Mouse (Mus musculus) forebrain, postnatal 0 days (tissue): ENCODE measurements at regions not wholly inside any gene's neighbourhood (a gene's known extent, or its start where the extent isn't known, plus 50 kb on each side); places are given as distances from the start of the nearest gene placed in this dataset.

Experiments used
- ATAC-seq: fragments of 200-750 bp; cut with Nextera tagmentation; 2 replicates; pipeline ENCODE4 v1.8.0; 2017; ENCODE audit warnings: mild to moderate bottlenecking, moderate library complexity
- DNase-seq: peaks from one replicate; pipeline ENCODE4 v3.0.0-alpha.2; 2015
- H3K27ac ChIP-seq: fragments of 300-500 bp; sonication (generic); 2 replicates; pipeline ENCODE4 v1.5.1; 2014; ENCODE audit warnings: low read depth, mild to moderate bottlenecking, antibody characterized with exemption, low read length, moderate library complexity, mixed read lengths
- H3K27me3 ChIP-seq: fragments of 300-500 bp; sonication (generic); 2 replicates; pipeline ENCODE4 v1.6.1; 2014; ENCODE audit warnings: mild to moderate bottlenecking, low read length, mixed read lengths; ENCODE audit not compliant: insufficient read depth
- H3K36me3 ChIP-seq: fragments of 300-500 bp; sonication (generic); 2 replicates; pipeline ENCODE4 v1.6.1; 2014; ENCODE audit warnings: mild to moderate bottlenecking, moderate library complexity; ENCODE audit not compliant: insufficient read depth
- H3K4me1 ChIP-seq: fragments of 300-500 bp; sonication (generic); 2 replicates; pipeline ENCODE4 v1.6.1; 2014; ENCODE audit warnings: antibody characterized with exemption; ENCODE audit not compliant: insufficient read depth
- H3K4me2 ChIP-seq: fragments of 300-500 bp; sonication (generic); 2 replicates; pipeline ENCODE4 v1.6.1; 2014; ENCODE audit warnings: low read depth, mild to moderate bottlenecking, moderate library complexity
- H3K4me3 ChIP-seq: fragments of 300-500 bp; sonication (generic); 2 replicates; pipeline ENCODE4 v1.5.1; 2014; ENCODE audit warnings: low read depth, low read length, mixed read lengths
- H3K9ac ChIP-seq: fragments of 300-500 bp; sonication (generic); 2 replicates; pipeline ENCODE4 v1.6.1; 2014; ENCODE audit warnings: mild to moderate bottlenecking
- H3K9me3 ChIP-seq: fragments of 300-500 bp; sonication (generic); 2 replicates; pipeline ENCODE4 v1.6.1; 2016; ENCODE audit warnings: low read length
- CTCF ChIP-seq: sonication (generic); IDR thresholded peaks from 2 replicates; pipeline ENCODE4 v1.5.1; 2016; ENCODE audit warnings: antibody characterized with exemption, control low read depth, low read depth
- WGBS: fragments of 180-500 bp; shearing (Covaris S2); extraction: QIAGEN DNeasy Blood & Tissue Kit; methylation state at CpG from one replicate; pipeline ENCODE4 v1.1.7; 2014; 5-methylcytosine and 5-hydroxymethylcytosine counted together

GRCm38 (mm10) chr1:23187446-23188206 lies 85.6 kb upstream of the 4933415F23Rik start:
- H3K4me3 ChIP-seq = no peak overlapping the region
- no peak for TF ChIP-seq CTCF
- H3K4me2 ChIP-seq = no peak overlapping the region
- no peak overlapping the region for H3K27ac ChIP-seq
- 81% methylated on average over 6 of the region's 6 CpGs for WGBS
- H3K27me3 ChIP-seq = no peaks in the 10 kb centered on the region
- no peaks in the 10 kb centered on the region for H3K9me3 ChIP-seq
- no peak overlapping the region for H3K9ac ChIP-seq
- H3K4me1 ChIP-seq = no peaks in the 10 kb centered on the region
- no peak for DNase-seq
- no peaks in the 10 kb centered on the region for H3K36me3 ChIP-seq
- ATAC-seq = no peak

- Histone ChIP-seq H3K9ac (no peak overlapping the region), H3K27me3 (no peaks in the 10 kb centered on the region), H3K27ac (no peak overlapping the region), H3K4me1 (no peaks in the 10 kb centered on the region), H3K36me3 (no peaks in the 10 kb centered on the region), H3K4me2 (no peak overlapping the region), H3K4me3 (no peak overlapping the region), H3K9me3 (no peaks in the 10 kb centered on the region)
- TF ChIP-seq CTCF = no peak
- WGBS = 91% methylated on average over 9 of the region's 9 CpGs
- no peak for ATAC-seq
- no peak for DNase-seq
These were observed 82.7 kb upstream of the 4933415F23Rik start for GRCm38 (mm10) chr1:23184728-23185127.

- Histone ChIP-seq H3K27me3 (no peaks in the 10 kb centered on the region), H3K9me3 (no peaks in the 10 kb centered on the region)
- no peak for TF ChIP-seq CTCF
These were observed 80.5 kb upstream of the 4933415F23Rik start for GRCm38 (mm10) chr1:23182541-23182940.

GRCm38 (mm10) chr1:23178335-23178974 lies 76.4 kb upstream of the 4933415F23Rik start:
- TF ChIP-seq CTCF = no peak
- H3K9me3 ChIP-seq = no peaks in the 10 kb centered on the region
- H3K9ac ChIP-seq = no peak overlapping the region
- no peak overlapping the region for H3K4me2 ChIP-seq
- H3K27me3 ChIP-seq = no peaks in the 10 kb centered on the region
- H3K36me3 ChIP-seq = no peaks in the 10 kb centered on the region
- H3K4me3 ChIP-seq = no peak overlapping the region
- no peak overlapping the region for H3K27ac ChIP-seq
- WGBS = 59% methylated on average over 6 of the region's 6 CpGs
- ATAC-seq = no peak
- no peaks in the 10 kb centered on the region for H3K4me1 ChIP-seq
- DNase-seq = no peak

More at GRCm38 (mm10) chr1:23182541-23182940, 80.5 kb upstream of the 4933415F23Rik start:
- Histone ChIP-seq H3K36me3 (no peaks in the 10 kb centered on the region), H3K9ac (no peak overlapping the region), H3K4me1 (no peaks in the 10 kb centered on the region), H3K4me3 (no peak overlapping the region), H3K27ac (no peak overlapping the region), H3K4me2 (no peak overlapping the region)
- ATAC-seq = no peak
- DNase-seq = no peak

- no peak overlapping the region for H3K9ac ChIP-seq
- no peaks in the 10 kb centered on the region for H3K9me3 ChIP-seq
- no peak overlapping the region for H3K4me3 ChIP-seq
- DNase-seq (no peak), ATAC-seq (no peak)
- 90% methylated on average over 11 of the region's 11 CpGs for WGBS
- no peaks in the 10 kb centered on the region for H3K4me1 ChIP-seq
- no peaks in the 10 kb centered on the region for H3K27me3 ChIP-seq
- H3K36me3 ChIP-seq = no peaks in the 10 kb centered on the region
- no peak overlapping the region for H3K4me2 ChIP-seq
- no peak overlapping the region for H3K27ac ChIP-seq
- no peak for TF ChIP-seq CTCF
These were observed 72.0 kb upstream of the 4933415F23Rik start for GRCm38 (mm10) chr1:23174022-23174421.

GRCm38 (mm10) chr1:23173054-23173802 lies 71.2 kb upstream of the 4933415F23Rik start:
- H3K4me3 ChIP-seq = no peak overlapping the region
- H3K36me3 ChIP-seq = no peaks in the 10 kb centered on the region
- DNase-seq = no peak
- no peaks in the 10 kb centered on the region for H3K27me3 ChIP-seq
- no peak overlapping the region for H3K27ac ChIP-seq
- no peak for TF ChIP-seq CTCF
- no peak overlapping the region for H3K4me2 ChIP-seq
- no peak overlapping the region for H3K9ac ChIP-seq
- no peaks in the 10 kb centered on the region for H3K4me1 ChIP-seq
- H3K9me3 ChIP-seq = no peaks in the 10 kb centered on the region
- no peak for ATAC-seq
- WGBS = 52% methylated on average over 7 of the region's 7 CpGs

- WGBS = 97% methylated on average over 2 of the region's 2 CpGs
- Histone ChIP-seq H3K9me3 (no peaks in the 10 kb centered on the region), H3K9ac (no peak overlapping the region), H3K4me1 (no peaks in the 10 kb centered on the region), H3K4me3 (no peak overlapping the region), H3K36me3 (no peaks in the 10 kb centered on the region), H3K27ac (no peak overlapping the region), H3K27me3 (no peaks in the 10 kb centered on the region), H3K4me2 (no peak overlapping the region)
- no peak for TF ChIP-seq CTCF
- DNase-seq (no peak), ATAC-seq (no peak)
These were observed 69.3 kb upstream of the 4933415F23Rik start for GRCm38 (mm10) chr1:23171336-23171735.
